ENCODE assay signal across 25 mouse cellular contexts in genomic region chr3:30050795-30051194, GRCm38 (mm10).
"Had no signal": no experiment of that assay in that cellular context is flagged by ENCODE, and none has a peak within 500 bp of the region (broad histone marks: within the 10 kb centered on the region; RNA-seq: fewer than 3 reads in every experiment).

No protein-coding gene starts in this region.

- H3K9me3 ChIP-seq: heart, embryonic 10.5 days; heart, embryonic 12.5 days; hindbrain, embryonic 10.5 days; hindbrain, embryonic 12.5 days; limb, embryonic 13.5 days; limb, embryonic 15.5 days had no signal

- H3K36me3 ChIP-seq: heart, embryonic 10.5 days; heart, embryonic 12.5 days; hindbrain, embryonic 10.5 days; hindbrain, embryonic 12.5 days; limb, embryonic 13.5 days; limb, embryonic 15.5 days had no signal

- H3K4me3 ChIP-seq: gastrocnemius, adult 2 months; heart, embryonic 10.5 days; heart, embryonic 12.5 days; hindbrain, embryonic 10.5 days; hindbrain, embryonic 12.5 days; limb, embryonic 13.5 days; limb, embryonic 15.5 days had no signal

- H3K4me2 ChIP-seq: heart, embryonic 12.5 days; hindbrain, embryonic 12.5 days; hindbrain, embryonic 14.5 days; limb, embryonic 13.5 days; limb, embryonic 15.5 days had no signal

- H3K4me1 ChIP-seq: heart, embryonic 10.5 days; heart, embryonic 12.5 days; hindbrain, embryonic 10.5 days; hindbrain, embryonic 12.5 days; limb, embryonic 13.5 days; limb, embryonic 15.5 days had no signal

- H3K27ac ChIP-seq: gastrocnemius, adult 2 months; heart, embryonic 10.5 days; hindbrain, embryonic 10.5 days; hindbrain, embryonic 12.5 days; hindbrain, embryonic 14.5 days; limb, embryonic 13.5 days; limb, embryonic 15.5 days had no signal

- H3K27me3 ChIP-seq: heart, embryonic 12.5 days; hindbrain, embryonic 12.5 days; limb, embryonic 13.5 days; limb, embryonic 15.5 days had no signal

- H3K9ac ChIP-seq: heart, embryonic 12.5 days; hindbrain, embryonic 12.5 days; hindbrain, embryonic 14.5 days; limb, embryonic 13.5 days; limb, embryonic 15.5 days had no signal

- DNase-seq: gastrocnemius, adult 2 months; gastrocnemius, postnatal 10 days; gastrocnemius, postnatal 25 days; heart, adult 18-20 months; heart, postnatal 10 days; heart, postnatal 4 days; kidney, adult 11 months; kidney, adult 2 months; kidney, adult 9 months; kidney, postnatal 10 days; kidney, postnatal 25 days; kidney, postnatal 4 days; layer of hippocampus, adult 9-11 months; layer of hippocampus, postnatal 36 days; left cerebral cortex, postnatal 4 days had no signal

- ATAC-seq: forebrain, embryonic 16.5 days; hindbrain, embryonic 16.5 days; inflammation-experienced regulatory T-cells, adult 6 months had no signal
